Mouse (Mus musculus) MEL (cell line): ENCODE results near the gene Mmp9. TPM values are rescaled to one million over a fixed set of nuclear protein-coding genes. Genes with fewer than 3 reads are reported as not detected.
A peak's percentile ranks its signal among the peaks of the same experiment; 100 is the strongest.

Source experiments
- DNase-seq: peaks from one replicate; pipeline ENCODE4 v3.0.0; 2011; ENCODE audit warnings: low read depth, low spot score
- H3K27ac ChIP-seq: 2 replicates; pipeline ENCODE4 v1.5.1; 2012; ENCODE audit warnings: low read depth, mild to moderate bottlenecking, control low read depth, low read length, moderate library complexity; ENCODE audit not compliant: control insufficient read depth
- H3K27me3 ChIP-seq, 2 experiments: fragments of 150-350 bp in 1 of 2; sonication (generic) in 1 of 2; 2 replicates each; pipeline ENCODE4 v1.6.1; 2012; ENCODE audit warnings: low read length in 2 of 2, mild to moderate bottlenecking in 2 of 2, improper control_type of control experiment in 1 of 2, moderate library complexity in 1 of 2; ENCODE audit not compliant: insufficient read depth in 2 of 2, control insufficient read depth in 1 of 2
- H3K36me3 ChIP-seq, 2 experiments: 2 replicates each; pipeline ENCODE4 v1.6.1; 2012 to 2014; ENCODE audit warnings: low read length in 2 of 2, improper control_type of control experiment in 1 of 2, inconsistent platforms in 1 of 2, mild to moderate bottlenecking in 1 of 2; ENCODE audit not compliant: insufficient read depth in 2 of 2, control insufficient read depth in 1 of 2
- H3K4me1 ChIP-seq, 2 experiments: fragments of 150-350 bp in 1 of 2; sonication (generic) in 1 of 2; 2 replicates each; pipeline ENCODE4 v1.6.1; 2012; ENCODE audit warnings: low read length in 2 of 2, improper control_type of control experiment in 1 of 2, mild to moderate bottlenecking in 1 of 2; ENCODE audit not compliant: insufficient read depth in 2 of 2, control insufficient read depth in 1 of 2
- H3K4me3 ChIP-seq, 2 experiments: fragments of 150-350 bp in 1 of 2; sonication (generic) in 1 of 2; 2 replicates each; pipeline ENCODE4 v1.5.1; 2012; ENCODE audit warnings: low read depth in 2 of 2, low read length in 2 of 2, mild to moderate bottlenecking in 2 of 2, moderate library complexity in 2 of 2, control low read depth in 1 of 2, improper control_type of control experiment in 1 of 2; ENCODE audit not compliant: control insufficient read depth in 1 of 2, insufficient read depth in 1 of 2
- H3K79me2 ChIP-seq: 2 replicates; pipeline ENCODE4 v1.6.1; 2012; ENCODE audit warnings: mild to moderate bottlenecking, low read length, moderate library complexity; ENCODE audit not compliant: control insufficient read depth, poor library complexity, insufficient read depth
- H3K9ac ChIP-seq: 2 replicates; pipeline ENCODE4 v1.6.1; 2012; ENCODE audit warnings: low read depth, mild to moderate bottlenecking, control low read depth, low read length, moderate library complexity; ENCODE audit not compliant: control insufficient read depth, poor library complexity, severe bottlenecking
- H3K9me3 ChIP-seq: fragments of 150-350 bp; sonication (generic); replicated peaks from 2 replicates; pipeline ENCODE4 v1.6.1; 2012; ENCODE audit warnings: mild to moderate bottlenecking, low read length, improper control_type of control experiment, moderate library complexity; ENCODE audit not compliant: insufficient read depth
- E2F4 ChIP-seq: IDR thresholded peaks from 2 replicates; pipeline ENCODE4 v1.6.1; 2011; ENCODE audit warnings: low read depth, low read length, improper control_type of control experiment, borderline replicate concordance
- GABPA ChIP-seq: IDR thresholded peaks from 2 replicates; pipeline ENCODE4 v1.6.1; 2012; ENCODE audit warnings: low read depth, mild to moderate bottlenecking, inconsistent platforms, low read length, improper control_type of control experiment, moderate library complexity
- MAX ChIP-seq: IDR thresholded peaks from 2 replicates; pipeline ENCODE4 v1.6.1; 2011; ENCODE audit warnings: low read length, improper control_type of control experiment
- MXI1 ChIP-seq: IDR thresholded peaks from 2 replicates; pipeline ENCODE4 v1.6.1; 2011; ENCODE audit warnings: mild to moderate bottlenecking, low read depth, low read length, improper control_type of control experiment
- MYC ChIP-seq: IDR thresholded peaks from 2 replicates; pipeline ENCODE4 v1.6.1; 2011; ENCODE audit warnings: low read depth, mild to moderate bottlenecking, low read length, improper control_type of control experiment, moderate library complexity
- POLR2A ChIP-seq, 2 experiments: IDR thresholded peaks; 2 replicates each; pipeline ENCODE4 v1.6.1; 2011 to 2012; ENCODE audit warnings: low read length in 2 of 2, mild to moderate bottlenecking in 2 of 2, control low read depth in 1 of 2, improper control_type of control experiment in 1 of 2, low read depth in 1 of 2, moderate library complexity in 1 of 2; ENCODE audit not compliant: control insufficient read depth in 1 of 2, insufficient read depth in 1 of 2, poor library complexity in 1 of 2
- SMC3 ChIP-seq: IDR thresholded peaks from 2 replicates; pipeline ENCODE4 v1.6.1; 2011; ENCODE audit warnings: low read depth, low read length, improper control_type of control experiment
- USF1 ChIP-seq: IDR thresholded peaks from 2 replicates; pipeline ENCODE4 v1.6.1; 2014; ENCODE audit warnings: low read depth, mild to moderate bottlenecking, inconsistent platforms, low read length, improper control_type of control experiment, moderate library complexity
- ZKSCAN1 ChIP-seq: IDR thresholded peaks from 2 replicates; pipeline ENCODE4 v1.6.1; 2012; ENCODE audit warnings: low read depth, mild to moderate bottlenecking, inconsistent platforms, low read length, improper control_type of control experiment, moderate library complexity
- ZNF384 ChIP-seq: IDR thresholded peaks from 2 replicates; pipeline ENCODE4 v1.6.1; 2012; ENCODE audit warnings: low read depth, mild to moderate bottlenecking, inconsistent platforms, low read length, improper control_type of control experiment
- polyA plus RNA-seq, 2 experiments: library from polyadenylated mRNA; stranded (reverse) in 1 of 2; unstranded in 1 of 2; fragments of >175 nt in 1 of 2; fragments of >200 nt in 1 of 2; gene quantifications; 2 replicates each; pipeline versions ENCODE4 v1.2.1 to v1.2.4; 2012; ENCODE audit warnings: low replicate concordance in 2 of 2, low read depth in 1 of 2; ENCODE audit not compliant: insufficient read length in 2 of 2, insufficient read depth in 1 of 2, missing spikeins in 1 of 2
- total RNA-seq: library from RNA; depleted of rRNA; stranded (reverse); fragments of 300-350 nt; gene quantifications from 2 replicates; pipeline ENCODE4 v1.2.3, GENCODE M21; 2012; rRNA removed

Gene Mmp9
- total and polyA plus RNA-seq, 3 experiments: 0.19 to 0.23 TPM; not detected in 1

GRCm38 (mm10) chr2:165003108-165003507 is 62.5 kb downstream of the Mmp9 start:
- no peak for DNase-seq
- no peak overlapping the region for H3K27ac ChIP-seq
- no peaks in the 10 kb centered on the region for H3K9me3 ChIP-seq
- no peaks in the 10 kb centered on the region for H3K79me2 ChIP-seq
- no peak for TF ChIP-seq MXI1
- TF ChIP-seq E2F4: no peak
- no peak for TF ChIP-seq MYC
- TF ChIP-seq USF1: no peak
- no peak for TF ChIP-seq MAX
- no peak for TF ChIP-seq GABPA
- no peak for TF ChIP-seq ZNF384
- no peak for TF ChIP-seq ZKSCAN1
- no peak overlapping the region for H3K9ac ChIP-seq
- H3K27me3 ChIP-seq: no peaks in the 10 kb centered on the region
- H3K36me3 ChIP-seq: peaks cover 0 to 3% of the 10 kb centered on the region in 2 experiments; a peak in 2 of 4 replicates
- H3K4me3 ChIP-seq: no peak overlapping the region
- no peaks in the 10 kb centered on the region for H3K4me1 ChIP-seq

GRCm38 (mm10) chr2:165004237-165004636 is 63.7 kb downstream of the Mmp9 start:
- DNase-seq: no peak
- no peak overlapping the region for H3K27ac ChIP-seq

More at GRCm38 (mm10) chr2:165004237-165004636, 63.7 kb downstream of the Mmp9 start:
- Histone ChIP-seq H3K9me3 (no peaks in the 10 kb centered on the region), H3K27me3 (no peaks in the 10 kb centered on the region), H3K4me3 (no peak overlapping the region), H3K36me3 (peaks cover 0 to 8% of the 10 kb centered on the region in 2 experiments; a peak in 2 of 4 replicates), H3K4me1 (no peaks in the 10 kb centered on the region), H3K79me2 (no peaks in the 10 kb centered on the region), H3K9ac (no peak overlapping the region)
- TF ChIP-seq POLR2A (IDR thresholded peaks at IDR 0.05; ENCODE audit: control insufficient read depth in 1 of 2, insufficient read depth in 1 of 2, low read depth in 1 of 2, low read length in 2 of 2, poor library complexity in 1 of 2): peak in 1 of 2 experiments; percentile 27; a peak in 1 of 4 replicates
- TF ChIP-seq SMC3: no peak

Other genes with a start within 250 kb of the Mmp9 start
- not detected in 2 replicates for gene Spint4, start 242.3 kb upstream of the Mmp9 start, total RNA-seq
- gene Spint4, start 242.3 kb upstream of the Mmp9 start, polyA plus RNA-seq: not detected
- gene Spint5, start 225.5 kb upstream of the Mmp9 start, total RNA-seq: not detected in 2 replicates
- not detected for gene Spint5, start 225.5 kb upstream of the Mmp9 start, polyA plus RNA-seq
- gene Wfdc3, start 194.8 kb upstream of the Mmp9 start, total RNA-seq: 0.20 and 0.31 TPM in 2 replicates
- gene Wfdc3, start 194.8 kb upstream of the Mmp9 start, polyA plus RNA-seq: under 1 TPM in 1 of 2 experiments, not detected in 1; 0.40 TPM
- gene Dnttip1, start 194.8 kb upstream of the Mmp9 start, total RNA-seq: 20.6 and 20.9 TPM in 2 replicates
- 10 to 100 TPM in 1 of 2 experiments, not detected in 1; 59.9 TPM for gene Dnttip1, start 194.8 kb upstream of the Mmp9 start, polyA plus RNA-seq
- gene Ube2c, start 170.9 kb upstream of the Mmp9 start, total RNA-seq: 170 and 177 TPM in 2 replicates
- 100 to 1,000 TPM; 257 to 365 TPM for gene Ube2c, start 170.9 kb upstream of the Mmp9 start, polyA plus RNA-seq
- not detected in 2 replicates for gene Tnnc2, start 160.8 kb upstream of the Mmp9 start, total RNA-seq
- not detected for gene Tnnc2, start 160.8 kb upstream of the Mmp9 start, polyA plus RNA-seq
- gene Snx21, start 155.0 kb upstream of the Mmp9 start, total RNA-seq: 3.8 and 4.0 TPM in 2 replicates
- gene Snx21, start 155.0 kb upstream of the Mmp9 start, polyA plus RNA-seq: 1 to 10 TPM in 1 of 2 experiments, not detected in 1; 7.7 TPM
- 32.2 and 40.3 TPM in 2 replicates for gene Acot8, start 135.9 kb upstream of the Mmp9 start, total RNA-seq
- 10 to 100 TPM in 1 of 2 experiments, not detected in 1; 30.9 TPM for gene Acot8, start 135.9 kb upstream of the Mmp9 start, polyA plus RNA-seq
- gene Zswim3, start 135.7 kb upstream of the Mmp9 start, total RNA-seq: 4.7 and 4.8 TPM in 2 replicates
- 1 to 10 TPM in 1 of 2 experiments, not detected in 1; 5.9 TPM for gene Zswim3, start 135.7 kb upstream of the Mmp9 start, polyA plus RNA-seq
- 7.1 and 8.2 TPM in 2 replicates for gene Zswim1, start 118.1 kb upstream of the Mmp9 start, total RNA-seq
- 10 to 100 TPM in 1 of 2 experiments, not detected in 1; 17.4 TPM for gene Zswim1, start 118.1 kb upstream of the Mmp9 start, polyA plus RNA-seq
- 0.42 and 0.50 TPM in 2 replicates for gene Spata25, start 112.2 kb upstream of the Mmp9 start, total RNA-seq
- gene Spata25, start 112.2 kb upstream of the Mmp9 start, polyA plus RNA-seq: under 1 TPM in 1 of 2 experiments, not detected in 1; 0.13 TPM
- 46.3 and 50.5 TPM in 2 replicates for gene Ctsa, start 107.9 kb upstream of the Mmp9 start, total RNA-seq
- gene Ctsa, start 107.9 kb upstream of the Mmp9 start, polyA plus RNA-seq: 10 to 100 TPM in 1 of 2 experiments, not detected in 1; 87.7 TPM
- 1.6 and 2.0 TPM in 2 replicates for gene Neurl2, start 107.3 kb upstream of the Mmp9 start, total RNA-seq
- 1 to 10 TPM in 1 of 2 experiments, not detected in 1; 2.6 TPM for gene Neurl2, start 107.3 kb upstream of the Mmp9 start, polyA plus RNA-seq
- 5.2 and 6.8 TPM in 2 replicates for gene Pltp, start 83.1 kb upstream of the Mmp9 start, total RNA-seq
- 10 to 100 TPM in 1 of 2 experiments, not detected in 1; 17.1 TPM for gene Pltp, start 83.1 kb upstream of the Mmp9 start, polyA plus RNA-seq
- gene Pcif1, start 61.5 kb upstream of the Mmp9 start, total RNA-seq: 46.8 and 47.6 TPM in 2 replicates
- gene Pcif1, start 61.5 kb upstream of the Mmp9 start, polyA plus RNA-seq: 100 to 1,000 TPM in 1 of 2 experiments, not detected in 1; 118 TPM
- 12.3 and 12.6 TPM in 2 replicates for gene Zfp335, start 29.0 kb upstream of the Mmp9 start, total RNA-seq
- 10 to 100 TPM in 1 of 2 experiments, not detected in 1; 24.1 TPM for gene Zfp335, start 29.0 kb upstream of the Mmp9 start, polyA plus RNA-seq
- gene Slc12a5, start 20.0 kb downstream of the Mmp9 start, total RNA-seq: 0.36 and 0.50 TPM in 2 replicates
- 1 to 10 TPM in 1 of 2 experiments, not detected in 1; 1.3 TPM for gene Slc12a5, start 20.0 kb downstream of the Mmp9 start, polyA plus RNA-seq
- gene Ncoa5, start 94.1 kb downstream of the Mmp9 start, total RNA-seq: 35.1 and 35.8 TPM in 2 replicates
- gene Ncoa5, start 94.1 kb downstream of the Mmp9 start, polyA plus RNA-seq: 10 to 100 TPM; 61.0 to 76.6 TPM
- gene Cd40, start 114.8 kb downstream of the Mmp9 start, total RNA-seq: not detected in 2 replicates
- gene Cd40, start 114.8 kb downstream of the Mmp9 start, polyA plus RNA-seq: under 1 TPM in 1 of 2 experiments, not detected in 1; 0.08 TPM
- not detected in 2 replicates for gene 1700025C18Rik, start 150.0 kb downstream of the Mmp9 start, total RNA-seq
- gene 1700025C18Rik, start 150.0 kb downstream of the Mmp9 start, polyA plus RNA-seq: not detected